Mouse (Mus musculus) Muller cell, postnatal 12 days (primary cell): ENCODE data around the gene Gm11985.

Experiments
- DNase-seq: peaks from one replicate; pipeline ENCODE4 v3.0.0-alpha.2; 2015; ENCODE audit errors: inconsistent ontology term

Gene Gm11985

GRCm38 (mm10) chr11:7200393-7200783 lies 12.0 kb upstream of the Gm11985 start:
- no peak for DNase-seq

- DNase-seq, result peak; percentile 48
Observed at GRCm38 (mm10) chr11:7199736-7200392, 11.5 kb upstream of the Gm11985 start.

DNA sequence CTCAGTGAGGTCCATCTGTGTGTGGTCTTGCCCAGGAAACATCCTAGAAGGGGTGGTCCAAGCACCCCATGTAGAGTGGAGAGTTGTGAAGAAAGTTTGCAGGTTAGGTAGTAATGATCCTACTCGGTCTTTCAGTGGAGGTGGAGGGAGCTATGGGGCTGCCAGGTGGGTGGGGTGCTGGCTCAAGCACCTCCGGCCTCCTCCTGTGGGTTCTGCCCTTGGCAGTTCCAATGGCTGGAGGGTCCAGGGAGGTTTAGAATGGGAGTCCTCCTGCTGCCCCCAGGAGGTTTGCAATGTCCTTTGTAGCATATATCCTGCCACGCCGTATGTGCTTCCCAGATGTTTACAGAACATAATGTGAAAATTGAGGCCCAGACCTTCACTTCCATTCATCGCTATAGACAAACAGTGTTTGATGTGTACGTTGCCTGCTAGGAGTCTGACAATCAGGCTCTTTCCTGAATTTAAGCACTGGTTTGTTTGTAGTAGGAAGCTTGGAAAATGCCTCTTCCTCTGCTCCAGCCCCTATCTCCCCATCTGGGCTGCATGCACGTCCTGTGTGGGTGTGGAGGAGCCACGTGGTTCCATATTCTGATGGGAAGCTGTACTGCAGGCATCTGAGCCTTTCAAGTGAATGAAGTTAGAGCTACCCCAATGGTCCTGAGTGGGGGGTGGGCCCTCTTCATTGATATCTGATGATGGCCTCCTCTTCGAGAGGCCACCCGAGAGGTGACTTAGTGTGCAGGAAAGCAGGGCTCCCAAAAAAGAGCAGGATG lies 10.3 kb upstream of the Gm11985 start:
- DNase-seq, result no peak

DNA sequence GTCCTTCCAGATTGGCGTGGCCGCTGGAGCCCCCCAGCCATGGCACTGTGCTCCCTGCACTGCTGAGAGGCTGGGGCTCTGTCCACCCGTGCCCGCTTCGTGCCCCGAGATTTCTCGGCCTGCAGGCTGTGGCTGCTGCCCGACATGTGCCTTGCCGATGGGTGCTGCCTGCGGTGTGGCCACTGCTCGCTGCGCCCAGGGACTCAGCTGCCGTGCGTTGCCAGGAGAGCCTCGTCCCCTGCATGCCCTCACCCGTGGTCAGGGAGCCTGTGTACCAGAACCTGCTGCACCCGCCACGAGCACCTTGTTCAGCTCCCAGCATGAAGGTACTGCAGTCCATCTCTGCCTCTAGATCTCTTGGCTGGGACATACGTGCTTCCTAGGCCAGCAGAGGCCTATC lies 9.6 kb upstream of the Gm11985 start:
- no peak for DNase-seq

DNA sequence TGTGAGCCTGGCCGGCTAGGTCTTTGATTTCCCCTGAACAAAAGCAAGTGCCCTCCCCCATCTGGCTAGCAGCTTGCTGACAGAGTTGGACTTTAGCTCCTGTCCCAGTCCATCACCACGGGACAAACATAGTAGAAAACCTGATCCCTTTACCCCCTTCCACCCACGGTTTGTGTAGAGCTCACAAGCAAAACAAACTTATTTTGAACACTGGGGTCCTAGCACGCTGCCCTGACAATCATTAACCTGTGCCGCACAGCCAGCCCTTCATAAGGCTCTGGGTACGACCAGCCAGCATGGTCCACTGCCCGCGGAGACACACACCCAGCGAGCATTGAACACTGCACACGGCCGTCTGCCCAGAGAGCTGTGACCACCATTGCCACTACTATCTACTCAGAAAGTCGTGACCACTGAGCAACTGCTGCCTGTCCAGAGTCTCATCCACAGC lies 9.1 kb upstream of the Gm11985 start, which contains the start of gene Igfbp1:
Gene Igfbp1 (plus strand): TSS at position 292 of the 451 bp plus-strand sequence.
- no peak for DNase-seq

GRCm38 (mm10) chr11:7195312-7195685 lies 6.9 kb upstream of the Gm11985 start:
- no peak for DNase-seq

DNA sequence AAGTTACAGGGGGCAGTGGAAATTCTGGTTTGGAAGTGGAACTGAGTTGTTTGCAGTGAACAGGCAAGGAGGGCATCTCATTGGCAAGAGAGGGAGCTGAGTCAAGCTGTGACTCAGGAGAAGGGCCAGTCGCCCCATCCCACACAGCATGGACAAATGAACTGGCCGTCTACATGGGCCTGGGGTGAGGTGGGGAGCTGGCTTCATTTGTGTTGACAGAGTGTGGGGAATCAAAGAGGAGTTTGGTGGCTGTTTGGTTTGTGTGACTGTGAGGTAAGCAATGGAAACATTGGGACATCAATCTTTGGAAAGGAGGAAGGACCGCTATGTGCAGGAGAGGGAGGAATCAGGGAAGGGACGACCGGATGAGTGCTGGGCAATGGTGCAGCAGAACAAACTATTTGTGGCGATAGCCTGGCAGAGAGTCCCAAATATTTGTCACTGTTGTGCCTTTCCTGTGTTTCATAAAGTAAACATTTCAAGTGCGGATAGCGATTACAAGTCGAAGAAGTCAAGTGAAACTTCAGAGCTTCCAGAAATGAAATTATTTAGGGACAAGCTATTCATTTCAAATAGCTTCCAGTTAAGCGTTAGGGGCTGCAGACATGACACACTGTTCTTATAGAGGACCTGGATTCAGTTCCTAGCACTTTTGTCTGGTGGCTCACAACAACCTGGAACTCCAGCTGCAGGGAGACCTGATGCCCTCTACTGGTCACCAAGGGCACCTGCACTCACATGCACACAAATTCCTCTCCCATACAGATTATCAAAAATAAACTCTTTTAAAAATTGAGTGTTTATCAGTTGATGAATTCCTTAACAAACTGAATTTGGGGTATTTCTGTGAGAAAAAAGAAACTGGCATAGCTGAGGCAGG lies 6.3 kb upstream of the Gm11985 start:
- DNase-seq, result peak; percentile 22

DNA sequence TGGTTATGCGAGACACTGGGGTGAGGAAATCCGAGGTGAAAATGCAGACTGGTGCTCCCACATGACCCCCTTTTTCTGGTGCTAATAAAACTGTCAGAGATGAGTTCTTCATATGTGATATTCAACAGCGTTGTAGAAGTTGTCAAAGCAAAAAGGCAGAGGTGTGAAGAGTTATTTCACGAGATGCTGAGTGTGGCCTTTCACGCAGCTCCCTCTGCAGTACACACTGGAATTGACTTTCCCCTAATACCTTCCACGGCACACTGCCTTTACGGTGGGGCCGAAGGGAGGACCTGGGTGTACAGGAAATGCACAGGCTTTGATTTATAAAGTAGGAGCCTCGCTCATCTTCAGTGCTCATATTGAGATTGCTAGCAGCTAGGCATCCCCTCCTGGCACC lies 4.8 kb upstream of the Gm11985 start:
- no peak for DNase-seq

DNA sequence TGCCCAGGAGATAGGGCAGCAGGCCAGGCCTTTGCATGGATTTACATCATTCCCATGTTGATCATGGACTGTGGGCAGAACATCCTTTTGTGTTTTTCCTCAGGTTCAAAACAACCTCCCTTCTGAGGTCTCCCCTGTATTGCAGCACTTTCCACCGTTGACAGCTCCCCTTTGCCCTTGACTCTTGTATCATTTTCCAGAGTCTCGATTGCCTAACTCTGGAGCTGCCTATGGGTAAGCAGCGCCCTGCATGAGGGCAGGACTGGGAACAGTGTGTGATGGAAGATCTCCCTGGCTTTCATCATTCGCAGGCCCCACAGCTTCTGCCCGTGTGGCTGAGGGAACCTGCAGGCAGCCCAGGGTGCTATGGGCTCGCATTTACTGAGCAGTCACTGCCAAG lies 4.3 kb upstream of the Gm11985 start:
- no peak for DNase-seq

DNA sequence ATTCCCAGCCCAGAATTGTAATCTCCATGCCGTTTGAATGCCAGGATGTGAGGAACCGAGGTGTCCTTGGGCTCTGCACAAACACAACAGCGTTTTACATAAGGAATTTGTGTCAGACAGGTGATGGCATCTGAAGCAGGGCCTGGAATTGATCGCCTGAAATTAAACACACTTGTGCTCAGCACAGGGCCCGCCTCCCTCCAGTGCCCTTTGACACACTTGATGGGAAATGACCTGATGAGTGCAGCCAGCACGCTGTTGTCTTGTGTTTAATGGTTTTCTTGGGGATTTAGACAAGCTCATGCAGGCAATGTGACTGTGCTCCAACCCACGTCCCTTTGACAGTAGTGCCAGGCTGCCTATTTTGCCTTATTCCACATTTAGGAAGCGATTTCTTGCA lies 897 bp downstream of the Gm11985 start:
- DNase-seq, result no peak

DNA sequence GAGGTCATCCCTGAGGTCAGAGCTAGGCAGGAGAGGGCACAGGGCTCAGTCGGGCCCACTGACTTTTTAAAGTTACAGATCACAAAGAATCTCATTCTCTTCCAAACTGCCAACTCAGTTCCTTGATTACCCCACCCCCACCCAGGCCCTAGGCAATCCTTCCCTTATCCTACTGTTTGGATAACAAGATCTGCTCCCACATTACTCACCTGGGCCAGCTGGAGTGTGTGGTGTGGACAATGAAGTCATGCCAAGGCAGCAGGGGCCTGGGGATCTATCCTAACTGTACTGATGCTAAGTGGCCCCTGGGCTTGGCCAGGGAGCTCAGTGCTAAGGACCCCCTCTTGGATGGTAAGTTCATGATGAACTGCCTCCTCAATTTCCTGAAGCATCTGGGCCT lies 3.9 kb downstream of the Gm11985 start:
- no peak for DNase-seq

- no peak for DNase-seq
Observed at GRCm38 (mm10) chr11:7182409-7183042, 5.8 kb downstream of the Gm11985 start.

DNA sequence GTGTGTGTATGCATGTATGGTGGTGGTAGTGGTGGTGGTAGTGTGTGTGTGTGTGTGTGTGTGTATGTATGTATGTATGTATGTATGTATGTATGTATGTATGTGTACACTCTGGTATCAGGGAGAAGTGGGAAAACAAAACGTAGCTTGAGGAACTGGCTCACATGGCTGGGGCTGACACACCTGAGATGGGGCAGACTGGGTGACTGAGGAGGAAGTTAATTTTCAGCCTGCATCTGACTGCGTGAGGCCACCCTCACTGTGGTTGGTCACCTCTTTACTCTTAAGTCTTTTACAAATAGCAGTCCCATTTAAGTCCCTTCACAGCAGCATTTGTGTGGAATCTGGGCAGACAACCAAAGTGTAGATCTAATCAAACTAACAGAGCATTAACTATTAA lies 9.1 kb downstream of the Gm11985 start:
- DNase-seq, result no peak

DNA sequence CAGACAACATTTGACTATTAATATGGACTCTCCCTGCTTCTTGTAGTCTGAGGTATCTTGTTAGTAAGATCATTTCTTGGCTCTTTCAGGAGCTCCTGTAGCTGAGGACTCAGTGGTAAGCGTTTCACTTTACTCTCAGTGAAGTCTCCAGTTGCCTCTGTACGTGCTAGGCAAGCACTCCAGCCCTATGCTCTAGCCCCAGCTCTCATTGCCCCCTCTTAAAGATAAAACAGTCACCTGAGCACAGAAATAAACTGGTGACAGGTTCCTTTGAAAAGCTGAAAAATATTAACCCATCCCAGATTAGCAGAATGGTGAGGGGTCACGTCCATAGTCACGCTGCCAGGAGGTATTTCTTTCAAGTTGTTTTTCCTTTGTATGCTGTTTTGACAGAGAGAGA lies 9.6 kb downstream of the Gm11985 start:
- no peak for DNase-seq

DNA sequence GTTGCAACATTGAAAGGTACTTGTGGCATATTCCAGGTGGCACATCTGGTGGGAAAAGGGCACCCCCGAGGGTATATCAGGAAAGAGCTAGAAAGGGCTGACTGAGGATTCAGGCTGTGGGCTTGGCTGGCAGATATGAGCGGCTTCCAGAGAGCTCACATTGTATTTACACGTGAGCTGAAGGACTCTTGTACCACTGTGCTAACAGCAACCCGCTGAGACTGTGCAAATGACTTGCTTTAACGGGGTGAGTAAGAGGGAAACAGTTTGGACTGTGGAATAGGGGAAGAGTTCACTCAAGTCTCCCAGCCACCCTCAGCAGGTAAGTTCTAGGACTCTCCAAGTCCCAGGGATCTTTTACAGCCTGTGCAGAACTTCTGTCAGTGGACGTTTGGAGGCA lies 14.7 kb downstream of the Gm11985 start:
- no peak for DNase-seq

GRCm38 (mm10) chr11:7169645-7170044 lies 18.7 kb downstream of the Gm11985 start:
- peak; percentile 38 for DNase-seq

DNA sequence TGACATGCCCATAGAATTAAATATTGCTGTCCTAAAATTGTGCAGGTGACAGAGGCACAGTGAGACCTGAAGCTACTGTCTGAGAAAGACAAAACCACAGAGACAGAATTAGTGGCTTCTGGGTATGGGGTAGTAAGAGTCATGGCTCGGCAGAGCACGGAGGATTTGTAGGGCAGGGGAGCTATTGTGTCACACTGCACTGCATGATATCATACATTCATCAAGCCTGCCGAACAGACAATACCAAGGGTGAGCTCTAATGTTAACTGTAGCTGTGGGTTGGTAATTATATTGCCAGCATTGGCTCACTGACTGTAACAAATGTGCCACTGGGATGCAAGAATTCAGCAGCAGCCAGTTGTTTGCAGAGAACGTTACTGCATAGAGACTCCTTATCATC lies 24.0 kb downstream of the Gm11985 start:
- DNase-seq, result no peak

GRCm38 (mm10) chr11:7161502-7162174 lies 26.7 kb downstream of the Gm11985 start:
- no peak for DNase-seq

- DNase-seq, result peak; percentile 49
Observed at GRCm38 (mm10) chr11:7160637-7161101, 27.7 kb downstream of the Gm11985 start.

DNA sequence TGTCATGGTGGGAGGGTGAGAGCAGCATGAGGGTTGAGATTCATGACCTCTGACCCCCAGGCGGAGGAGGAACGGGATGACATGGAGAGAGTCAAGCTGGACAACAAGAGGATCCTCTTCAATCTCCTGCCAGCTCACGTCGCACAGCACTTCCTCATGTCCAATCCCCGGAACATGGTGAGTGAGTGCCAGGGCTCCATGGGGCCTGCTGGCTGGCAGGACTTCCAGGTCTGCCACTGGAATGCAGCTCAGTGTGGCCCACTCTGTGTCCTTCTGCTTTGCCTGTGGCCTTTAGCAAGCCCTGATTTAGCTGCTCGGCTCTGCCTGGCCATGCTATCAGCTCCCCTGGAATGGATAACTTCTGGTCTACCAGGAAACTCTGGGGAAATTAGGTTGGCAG lies 28.2 kb downstream of the Gm11985 start:
- peak; percentile 51 for DNase-seq

DNA sequence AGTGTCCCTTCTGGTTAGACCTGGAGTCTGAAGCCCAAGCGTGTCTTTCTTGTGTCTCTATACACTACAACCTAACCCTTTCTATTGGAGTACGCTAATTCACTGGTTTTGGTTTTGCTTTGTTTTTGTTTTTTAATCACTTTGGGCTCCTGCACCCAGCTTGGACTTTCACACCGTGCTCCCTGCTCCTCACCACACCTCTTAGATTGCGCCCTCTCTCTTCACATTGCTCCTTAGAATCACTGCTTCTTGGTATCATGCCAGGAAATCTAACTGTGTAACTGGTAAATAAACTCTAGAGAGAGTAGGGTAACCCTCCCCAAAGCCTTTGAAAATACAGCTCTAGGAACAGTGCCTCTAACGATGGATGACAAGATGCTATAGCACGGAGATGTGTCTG lies 30.2 kb downstream of the Gm11985 start:
- no peak for DNase-seq
